Mouse (Mus musculus): ENCODE measurements around the gene Slc25a20. TPM values are rescaled to one million over a fixed set of nuclear protein-coding genes. Genes with fewer than 3 reads are reported as not detected.

The Slc25a20 gene
- polyA plus RNA-seq, 2 experiments, result 8.6 to 14.0 TPM

DNA sequence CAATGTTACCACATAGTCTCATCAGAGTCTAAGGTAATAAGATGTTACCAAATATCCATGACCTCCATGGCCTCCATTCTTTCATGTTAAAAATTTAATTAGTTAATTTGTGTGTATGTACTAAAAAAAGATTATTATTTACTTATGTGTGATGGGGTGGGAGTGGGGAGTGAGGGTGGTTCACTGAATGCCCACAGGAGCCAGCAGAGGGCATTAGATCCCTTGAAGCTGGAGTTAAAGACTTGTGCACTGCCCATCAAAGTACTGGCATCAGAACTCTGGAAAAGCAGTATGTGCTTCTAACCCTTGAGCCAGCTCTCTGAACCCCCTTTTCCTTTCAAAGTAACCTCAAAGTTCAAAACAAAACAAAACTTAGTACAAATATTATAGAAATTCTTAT, 67.2 kb downstream of the Slc25a20 start:
- Histone ChIP-seq H3K9me3 (ENCODE audit: control insufficient read depth, low read length) (no peaks in the 10 kb centered on the region), H3K4me1 (replicated peaks; ENCODE audit: control insufficient read depth in 2 of 2, insufficient read depth in 2 of 2, low read length in 1 of 2) (no peaks in the 10 kb centered on the region), H3K9ac (replicated peaks) (no peak overlapping the region), H3K36me3 (replicated peaks; ENCODE audit: control insufficient read depth, insufficient read depth, low read depth) (no peaks in the 10 kb centered on the region), H3K4me3 (ENCODE audit: insufficient read depth in 1 of 2, low read depth in 2 of 2, low read length in 2 of 2) (no peak overlapping the region), H3K4me2 (ENCODE audit: low read depth) (no peak overlapping the region), H3K27me3 (ENCODE audit: control insufficient read depth, insufficient read depth, low read length) (no peaks in the 10 kb centered on the region), H3K27ac (no peak overlapping the region)
- ATAC-seq (ENCODE audit: insufficient read depth) (no peak), DNase-seq (ENCODE audit: low read depth in 3 of 3, low spot score in 3 of 3) (no peak)
- TF ChIP-seq CTCF (IDR thresholded peaks at IDR 0.05; ENCODE audit: low read depth) (peak; percentile 32), EP300 (IDR thresholded peaks at IDR 0.05; ENCODE audit: low read depth) (no peak)

- no peaks in the 10 kb centered on the region for H3K27me3 ChIP-seq (ENCODE audit: control insufficient read depth, insufficient read depth, low read length)
- no peaks in the 10 kb centered on the region for H3K36me3 ChIP-seq (replicated peaks; ENCODE audit: control insufficient read depth, insufficient read depth, low read depth)
- H3K9me3 ChIP-seq (ENCODE audit: control insufficient read depth, low read length), result no peaks in the 10 kb centered on the region
- H3K9ac ChIP-seq (replicated peaks), result no peak overlapping the region
- no peaks in the 10 kb centered on the region for H3K4me1 ChIP-seq (replicated peaks; ENCODE audit: control insufficient read depth in 2 of 2, insufficient read depth in 2 of 2, low read length in 1 of 2)
- DNase-seq (ENCODE audit: low read depth in 3 of 3, low spot score in 3 of 3) (no peak), ATAC-seq (ENCODE audit: insufficient read depth) (no peak)
- no peak overlapping the region for H3K4me2 ChIP-seq (ENCODE audit: low read depth)
- no peak overlapping the region for H3K4me3 ChIP-seq (ENCODE audit: insufficient read depth in 1 of 2, low read depth in 2 of 2, low read length in 2 of 2)
- H3K27ac ChIP-seq, result no peak overlapping the region
- TF ChIP-seq CTCF (IDR thresholded peaks at IDR 0.05; ENCODE audit: low read depth), result no peak
- TF ChIP-seq EP300 (IDR thresholded peaks at IDR 0.05; ENCODE audit: low read depth), result no peak
Observed at GRCm38 (mm10) chr9:108732462-108732861, 70.6 kb downstream of the Slc25a20 start.

Small RNA genes lying within 50 kb of the gene (microRNA-seq; reads per million reads assigned to microRNA genes)
- gene Gm26298, result not detected

Other genes starting within 250 kb of the Slc25a20 start
- 0.12 and 0.20 TPM in 2 replicates for gene Ccdc36, start 233.6 kb upstream of the Slc25a20 start, polyA plus RNA-seq (2012; rRNA removed)
- 0.24 and 0.27 TPM in 2 replicates for gene Ccdc36, start 233.6 kb upstream of the Slc25a20 start, polyA plus RNA-seq (2014; fragmentation: Nextera tagmentation; extraction: Ambion mirVana)
- gene BC048562, start 225.6 kb upstream of the Slc25a20 start, polyA plus RNA-seq (2012; rRNA removed), result not detected in 2 replicates
- gene BC048562, start 225.6 kb upstream of the Slc25a20 start, polyA plus RNA-seq (2014; fragmentation: Nextera tagmentation; extraction: Ambion mirVana), result not detected in 2 replicates
- 8.6 and 9.7 TPM in 2 replicates for gene Ccdc71, start 201.6 kb upstream of the Slc25a20 start, polyA plus RNA-seq (2012; rRNA removed)
- gene Ccdc71, start 201.6 kb upstream of the Slc25a20 start, polyA plus RNA-seq (2014; fragmentation: Nextera tagmentation; extraction: Ambion mirVana), result 14.5 and 15.6 TPM in 2 replicates
- 13.1 and 16.5 TPM in 2 replicates for gene Klhdc8b, start 200.5 kb upstream of the Slc25a20 start, polyA plus RNA-seq (2012; rRNA removed)
- 6.9 and 9.5 TPM in 2 replicates for gene Klhdc8b, start 200.5 kb upstream of the Slc25a20 start, polyA plus RNA-seq (2014; fragmentation: Nextera tagmentation; extraction: Ambion mirVana)
- 8.3 and 9.1 TPM in 2 replicates for gene Lamb2, start 182.4 kb upstream of the Slc25a20 start, polyA plus RNA-seq (2012; rRNA removed)
- 4.3 and 5.8 TPM in 2 replicates for gene Lamb2, start 182.4 kb upstream of the Slc25a20 start, polyA plus RNA-seq (2014; fragmentation: Nextera tagmentation; extraction: Ambion mirVana)
- 33.9 and 36.0 TPM in 2 replicates for gene Usp19, start 171.5 kb upstream of the Slc25a20 start, polyA plus RNA-seq (2012; rRNA removed)
- gene Usp19, start 171.5 kb upstream of the Slc25a20 start, polyA plus RNA-seq (2014; fragmentation: Nextera tagmentation; extraction: Ambion mirVana), result 17.1 and 22.5 TPM in 2 replicates
- 88.6 and 184 TPM in 2 replicates for gene Qars, start 154.4 kb upstream of the Slc25a20 start, polyA plus RNA-seq (2012; rRNA removed)
- gene Qars, start 154.4 kb upstream of the Slc25a20 start, polyA plus RNA-seq (2014; fragmentation: Nextera tagmentation; extraction: Ambion mirVana), result 61.3 and 65.8 TPM in 2 replicates
- 34.0 and 40.6 TPM in 2 replicates for gene Qrich1, start 145.3 kb upstream of the Slc25a20 start, polyA plus RNA-seq (2012; rRNA removed)
- 39.8 and 46.3 TPM in 2 replicates for gene Qrich1, start 145.3 kb upstream of the Slc25a20 start, polyA plus RNA-seq (2014; fragmentation: Nextera tagmentation; extraction: Ambion mirVana)
- 86.6 and 117 TPM in 2 replicates for gene Impdh2, start 101.8 kb upstream of the Slc25a20 start, polyA plus RNA-seq (2012; rRNA removed)
- 104 and 117 TPM in 2 replicates for gene Impdh2, start 101.8 kb upstream of the Slc25a20 start, polyA plus RNA-seq (2014; fragmentation: Nextera tagmentation; extraction: Ambion mirVana)
- gene Ndufaf3, start 94.7 kb upstream of the Slc25a20 start, polyA plus RNA-seq (2012; rRNA removed), result 8.9 and 12.1 TPM in 2 replicates
- 36.1 and 36.9 TPM in 2 replicates for gene Ndufaf3, start 94.7 kb upstream of the Slc25a20 start, polyA plus RNA-seq (2014; fragmentation: Nextera tagmentation; extraction: Ambion mirVana)
- gene Dalrd3, start 92.2 kb upstream of the Slc25a20 start, polyA plus RNA-seq (2012; rRNA removed), result 43.8 and 48.0 TPM in 2 replicates
- gene Dalrd3, start 92.2 kb upstream of the Slc25a20 start, polyA plus RNA-seq (2014; fragmentation: Nextera tagmentation; extraction: Ambion mirVana), result 26.4 and 33.6 TPM in 2 replicates
- 8.4 and 9.4 TPM in 2 replicates for gene Wdr6, start 83.3 kb upstream of the Slc25a20 start, polyA plus RNA-seq (2012; rRNA removed)
- gene Wdr6, start 83.3 kb upstream of the Slc25a20 start, polyA plus RNA-seq (2014; fragmentation: Nextera tagmentation; extraction: Ambion mirVana), result 8.4 and 11.1 TPM in 2 replicates
- gene P4htm, start 64.4 kb upstream of the Slc25a20 start, polyA plus RNA-seq (2012; rRNA removed), result 0.52 and 0.54 TPM in 2 replicates
- gene P4htm, start 64.4 kb upstream of the Slc25a20 start, polyA plus RNA-seq (2014; fragmentation: Nextera tagmentation; extraction: Ambion mirVana), result 0.25 and 0.67 TPM in 2 replicates
- 15.3 and 17.7 TPM in 2 replicates for gene Arih2, start 12.7 kb upstream of the Slc25a20 start, polyA plus RNA-seq (2012; rRNA removed)
- gene Arih2, start 12.7 kb upstream of the Slc25a20 start, polyA plus RNA-seq (2014; fragmentation: Nextera tagmentation; extraction: Ambion mirVana), result 18.0 and 22.0 TPM in 2 replicates
- gene Prkar2a, start 27.2 kb downstream of the Slc25a20 start, polyA plus RNA-seq (2012; rRNA removed), result 5.0 and 6.4 TPM in 2 replicates
- 9.9 and 10.1 TPM in 2 replicates for gene Prkar2a, start 27.2 kb downstream of the Slc25a20 start, polyA plus RNA-seq (2014; fragmentation: Nextera tagmentation; extraction: Ambion mirVana)
- 27.7 and 29.2 TPM in 2 replicates for gene Ip6k2, start 121.7 kb downstream of the Slc25a20 start, polyA plus RNA-seq (2012; rRNA removed)
- gene Ip6k2, start 121.7 kb downstream of the Slc25a20 start, polyA plus RNA-seq (2014; fragmentation: Nextera tagmentation; extraction: Ambion mirVana), result 10.4 and 11.7 TPM in 2 replicates
- gene Nckipsd, start 146.3 kb downstream of the Slc25a20 start, polyA plus RNA-seq (2012; rRNA removed), result 3.4 and 4.0 TPM in 2 replicates
- gene Nckipsd, start 146.3 kb downstream of the Slc25a20 start, polyA plus RNA-seq (2014; fragmentation: Nextera tagmentation; extraction: Ambion mirVana), result 3.2 TPM in 2 replicates
- 0.19 and 0.27 TPM in 2 replicates for gene Celsr3, start 164.2 kb downstream of the Slc25a20 start, polyA plus RNA-seq (2012; rRNA removed)
- gene Celsr3, start 164.2 kb downstream of the Slc25a20 start, polyA plus RNA-seq (2014; fragmentation: Nextera tagmentation; extraction: Ambion mirVana), result 0.01 and 0.06 TPM in 2 replicates
- 4.1 and 4.6 TPM in 2 replicates for gene Slc26a6, start 191.2 kb downstream of the Slc25a20 start, polyA plus RNA-seq (2012; rRNA removed)
- gene Slc26a6, start 191.2 kb downstream of the Slc25a20 start, polyA plus RNA-seq (2014; fragmentation: Nextera tagmentation; extraction: Ambion mirVana), result 5.9 and 7.0 TPM in 2 replicates